Mouse (Mus musculus) adrenal gland, postnatal 36 days (tissue): Measurements from ENCODE around the gene Camkk2. TPM values are rescaled to one million over a fixed set of nuclear protein-coding genes. Genes with fewer than 3 reads are reported as not detected.
A peak's percentile ranks its signal among the peaks of the same experiment; 100 is the strongest.

Experiments used
- DNase-seq, 2 experiments: peaks; one replicate each; pipeline ENCODE4 v3.0.0; 2021; ENCODE audit warnings: mixed read lengths in 1 of 2
- long read RNA-seq, 2 experiments: library from polyadenylated mRNA; stranded (forward); transcript quantifications; one replicate each; pipeline ENCODE4 v2.0.0; 2021; ENCODE audit warnings: borderline sequencing depth in 2 of 2
- total RNA-seq, 2 experiments: library from RNA; stranded (reverse); gene quantifications; 2 replicates each; pipeline ENCODE4 v1.2.3; 2021

The Camkk2 gene
- 10 to 100 TPM; 25.3 to 25.9 TPM for total RNA-seq
- long read RNA-seq, experiment 1, transcript Camkk2-211 (16 exons, 2,751 nt): major isoform, 13 of 38 reads
- long read RNA-seq, experiment 1, partial matches to known transcripts: 7 of 38 reads
- long read RNA-seq, experiment 1, other reads (novel, unspliced or antisense): 14 of 38 reads
- long read RNA-seq, experiment 2, partial matches to known transcripts: 2 of 11 reads
- long read RNA-seq, experiment 2, other reads (novel, unspliced or antisense): 4 of 11 reads

DNA sequence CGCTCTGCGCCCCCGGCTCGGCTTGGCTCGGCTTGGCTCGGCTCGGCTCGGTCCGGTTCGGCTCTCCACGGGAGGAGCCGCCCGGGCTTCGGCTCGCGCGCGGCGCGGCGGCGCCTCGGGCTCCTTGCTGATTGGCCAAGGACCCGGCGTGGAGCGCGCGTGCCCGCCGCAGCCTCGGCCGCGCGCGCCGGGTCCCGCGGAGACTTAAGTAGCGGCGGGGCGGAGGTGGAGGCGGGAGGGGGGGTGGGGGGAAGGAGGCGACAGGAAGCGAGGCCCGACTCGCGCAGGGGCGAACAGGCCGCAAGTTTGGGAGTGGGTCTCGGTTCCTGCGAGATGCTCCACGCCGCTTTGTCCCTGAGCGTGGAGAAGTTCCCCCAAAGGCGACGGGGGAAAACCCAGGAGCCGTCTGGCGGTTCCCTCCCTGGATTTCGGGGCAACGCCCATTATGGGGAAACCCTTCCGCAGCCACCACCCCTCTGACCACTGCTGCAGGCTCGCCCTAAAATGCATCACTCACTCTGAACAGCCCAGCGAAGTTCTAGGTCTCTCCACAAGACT lies at the start of gene Camkk2:
TSS of gene Camkk2 (minus strand) at position 133 of the 558 bp plus-strand sequence.
- peak; percentile 88 to 93 for DNase-seq

DNA sequence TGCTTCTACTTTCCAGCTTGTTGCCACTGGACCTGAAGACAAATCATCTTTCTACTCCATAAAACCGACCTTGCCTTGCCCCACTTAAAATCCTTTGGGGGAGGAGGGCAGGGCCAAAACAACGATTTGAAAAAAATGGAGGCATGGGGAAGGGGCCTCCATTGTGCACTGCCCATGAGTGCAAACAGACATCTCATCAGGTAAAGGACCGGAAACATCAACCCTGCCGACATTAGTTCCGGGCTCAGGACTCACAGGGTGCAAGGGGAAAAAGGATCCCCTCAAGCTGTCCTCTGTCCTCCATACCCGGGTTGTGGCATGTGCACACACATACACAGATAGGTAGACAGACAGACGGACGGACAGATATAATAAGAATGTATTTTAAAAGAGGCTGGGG lies 45.9 kb upstream of the Camkk2 start:
- DNase-seq: no peak

DNA sequence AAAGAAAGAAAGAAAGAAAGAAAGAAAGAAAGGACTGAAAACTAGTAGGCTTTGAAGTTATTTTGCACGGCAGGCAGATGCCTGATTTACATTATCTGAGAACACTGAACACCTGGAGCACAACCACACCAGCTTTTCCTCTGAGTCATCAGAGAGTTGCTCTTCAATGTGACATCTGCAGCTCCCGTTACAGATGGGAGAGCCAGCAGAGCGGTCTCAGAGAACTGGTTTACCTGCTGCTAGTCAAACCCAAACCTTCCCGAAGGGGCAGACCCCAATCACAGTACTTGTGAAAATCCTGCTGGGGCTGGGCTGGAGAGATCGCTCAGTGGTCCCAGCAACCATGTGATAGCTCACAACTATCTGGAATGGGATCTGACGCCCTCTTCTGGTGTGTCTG lies 45.2 kb upstream of the Camkk2 start:
- no peak for DNase-seq

DNA sequence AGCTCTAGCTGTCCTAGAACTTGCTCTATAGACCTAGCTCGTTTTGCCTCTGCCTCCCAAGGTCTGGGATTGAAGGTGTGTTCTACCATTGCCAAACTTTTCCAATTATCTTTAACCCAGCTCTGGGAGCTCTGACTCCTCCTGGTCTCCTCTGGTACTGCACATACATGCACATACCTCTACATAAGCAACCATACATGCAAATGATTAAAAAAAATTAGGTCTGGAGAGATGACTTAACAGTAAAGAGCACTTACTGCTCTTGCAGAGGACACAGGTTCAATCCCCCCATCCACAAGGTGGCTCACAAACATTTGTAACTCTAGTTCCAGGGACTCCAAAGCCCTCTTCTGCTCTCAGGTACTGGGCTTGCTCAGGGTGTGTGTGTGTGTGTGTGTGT lies 44.8 kb upstream of the Camkk2 start:
- no peak for DNase-seq

DNA sequence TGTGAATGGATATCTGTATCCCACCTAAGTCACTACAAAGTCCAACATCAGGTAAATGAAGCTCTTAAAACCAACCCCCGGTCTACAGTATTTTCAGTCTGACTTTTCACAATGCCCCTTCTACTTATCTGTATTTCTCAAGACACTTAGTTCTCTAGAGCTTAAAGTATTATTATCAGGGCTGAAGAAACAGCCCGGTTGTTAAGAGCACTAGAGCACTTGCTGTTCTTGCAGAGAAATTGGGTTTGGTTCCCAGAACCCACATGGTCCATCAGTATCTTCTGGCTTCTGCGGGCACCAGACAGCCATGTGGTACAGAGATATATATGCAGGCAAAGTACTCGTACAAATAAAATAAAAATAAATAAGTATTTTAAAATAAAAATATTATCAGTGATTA lies 43.2 kb upstream of the Camkk2 start:
- no peak for DNase-seq

DNA sequence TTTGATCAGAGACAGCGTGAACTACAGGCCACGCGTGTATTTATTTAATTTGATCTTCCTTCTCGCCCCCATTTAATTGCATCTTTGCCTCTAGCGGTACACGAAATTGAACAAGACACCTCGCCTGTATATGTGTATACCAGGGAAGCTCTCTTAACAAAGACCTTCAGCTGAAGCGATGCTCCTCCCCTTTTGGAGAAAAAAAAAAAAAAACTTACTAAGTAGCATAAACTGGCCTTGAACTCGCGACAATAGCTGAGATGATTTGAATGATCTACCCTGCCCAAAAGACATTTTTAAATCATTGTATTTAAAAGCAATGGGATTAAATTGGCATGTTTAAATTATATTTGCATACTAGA lies 42.3 kb upstream of the Camkk2 start:
- DNase-seq: no peak

DNA sequence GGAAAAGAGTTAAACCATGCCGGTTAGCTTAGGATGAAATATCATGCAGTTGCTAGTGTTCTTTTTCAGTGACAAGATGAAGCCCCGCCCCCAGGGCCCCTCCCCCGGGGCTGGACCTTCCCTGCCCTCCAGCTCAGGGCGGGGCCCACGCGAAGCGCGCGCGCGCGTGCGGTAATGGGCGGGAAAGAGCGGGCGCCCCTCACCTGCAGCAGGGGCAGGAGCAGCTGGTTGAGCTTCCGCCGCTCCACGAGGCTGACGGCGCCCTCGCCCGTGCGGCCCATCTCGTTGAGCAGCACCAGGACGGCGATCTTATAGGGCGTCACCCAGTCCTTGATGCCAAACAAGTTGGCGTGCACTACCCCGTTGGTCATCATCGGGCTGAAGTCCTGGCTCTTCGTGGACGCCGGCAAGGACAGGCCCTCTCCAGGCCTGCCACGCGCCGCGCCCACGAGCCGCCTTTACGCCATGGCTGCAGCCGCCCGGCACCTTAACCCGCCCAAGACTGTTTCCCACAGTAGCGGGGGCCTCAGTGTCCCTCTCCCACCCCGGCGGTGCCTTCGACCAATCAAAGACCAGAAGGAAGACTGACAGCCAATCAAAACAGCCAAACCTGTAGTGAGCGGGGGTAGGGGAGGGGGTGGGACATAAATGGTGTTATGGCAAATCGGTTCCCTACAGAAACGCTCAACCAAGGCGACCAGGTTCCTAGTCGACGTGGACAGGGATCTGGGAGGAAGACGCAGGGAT lies 41.7 kb upstream of the Camkk2 start, which contains the start of gene Anapc5:
TSS of gene Anapc5 (minus strand) at position 563 of the 747 bp plus-strand sequence.
- peak; percentile 92 to 98 for DNase-seq

DNA sequence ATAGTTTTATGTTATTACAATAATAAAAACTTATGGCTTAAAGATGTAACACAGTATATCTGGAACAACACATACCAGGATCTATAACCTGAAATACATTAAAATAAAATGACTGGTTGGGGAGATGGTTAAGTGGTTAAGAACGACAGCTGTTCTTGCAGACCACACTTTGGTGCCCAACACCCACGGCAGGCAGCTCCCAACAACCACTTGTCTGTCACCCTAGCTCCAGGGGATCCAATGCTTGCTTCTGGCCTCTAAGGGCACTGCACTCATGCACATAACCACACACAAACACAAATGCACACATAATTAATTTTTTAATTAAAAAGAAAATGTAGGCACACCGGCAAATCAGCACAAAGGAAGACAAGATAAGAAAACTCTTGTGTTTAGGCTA lies 33.5 kb upstream of the Camkk2 start:
- no peak for DNase-seq

DNA sequence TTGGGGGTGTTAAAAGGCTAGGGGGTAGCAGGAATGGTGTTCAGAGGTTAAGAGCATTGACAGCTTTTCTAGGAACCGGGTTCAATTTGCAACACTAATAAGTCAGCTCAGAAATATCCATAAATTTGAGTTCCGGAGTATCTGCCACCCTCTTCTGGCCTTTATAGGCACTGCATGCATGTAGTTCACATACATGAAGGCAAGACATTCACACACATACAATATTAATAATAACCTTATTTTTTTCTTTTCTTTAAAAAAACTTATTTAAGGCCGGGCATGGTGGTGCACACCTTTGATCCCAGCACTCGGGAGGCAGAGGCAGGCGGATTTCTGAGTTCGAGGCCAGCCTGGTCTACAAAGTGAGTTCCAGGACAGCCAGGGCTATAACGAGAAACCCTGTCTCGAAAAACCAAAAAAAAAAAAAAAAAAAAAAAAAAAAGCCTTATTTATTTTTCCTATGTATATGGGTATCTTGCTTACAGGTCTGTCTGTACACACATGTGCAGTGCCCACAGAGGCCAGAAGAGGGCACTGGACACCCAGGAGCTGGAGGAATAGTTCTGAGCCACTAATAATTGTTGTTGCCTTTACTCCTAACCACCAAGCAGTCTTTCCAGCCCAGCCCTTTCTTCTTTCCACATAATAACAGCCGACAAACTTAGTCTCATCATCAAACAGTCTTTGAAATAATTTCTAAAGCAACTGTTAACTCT lies 32.3 kb upstream of the Camkk2 start:
- DNase-seq: peak; percentile 76 to 81

DNA sequence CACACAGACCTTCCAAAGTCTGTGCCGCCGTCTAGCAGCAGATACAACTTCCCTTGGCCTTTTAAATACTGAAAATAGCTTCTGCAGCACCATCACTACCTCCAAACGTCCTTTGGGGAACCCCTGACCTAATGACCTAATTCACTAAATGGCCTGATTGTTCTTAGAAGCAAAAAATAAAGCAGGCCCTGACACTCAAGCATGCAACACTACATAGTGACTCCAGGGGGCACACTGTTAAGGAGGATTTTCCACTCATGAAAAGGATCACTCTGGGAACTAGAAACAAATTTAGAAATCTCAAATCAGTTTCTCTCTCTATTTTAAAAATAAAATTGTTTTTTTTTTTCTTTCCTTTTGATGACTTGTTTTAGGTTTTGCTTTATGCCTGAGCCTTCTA lies 26.3 kb upstream of the Camkk2 start:
- no peak for DNase-seq

DNA sequence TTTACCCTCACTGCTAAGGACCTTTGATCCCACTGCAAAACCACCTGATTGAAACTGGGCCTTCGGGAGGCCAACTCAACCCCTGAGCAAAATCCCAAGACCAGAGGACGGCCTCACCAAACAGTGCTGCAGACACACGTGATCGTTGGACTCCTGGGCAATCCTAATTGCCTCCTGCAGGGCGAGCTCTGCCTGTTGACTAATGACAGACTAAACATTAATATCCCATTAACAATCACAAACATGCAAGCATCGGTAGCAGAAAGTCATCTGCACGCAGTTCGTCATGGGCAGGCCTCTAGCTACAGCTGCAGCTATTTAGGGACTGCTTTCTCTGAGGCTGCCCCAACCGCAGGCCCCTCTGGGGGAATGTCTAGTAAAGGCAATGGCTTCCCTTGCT lies 23.5 kb upstream of the Camkk2 start:
- no peak for DNase-seq

DNA sequence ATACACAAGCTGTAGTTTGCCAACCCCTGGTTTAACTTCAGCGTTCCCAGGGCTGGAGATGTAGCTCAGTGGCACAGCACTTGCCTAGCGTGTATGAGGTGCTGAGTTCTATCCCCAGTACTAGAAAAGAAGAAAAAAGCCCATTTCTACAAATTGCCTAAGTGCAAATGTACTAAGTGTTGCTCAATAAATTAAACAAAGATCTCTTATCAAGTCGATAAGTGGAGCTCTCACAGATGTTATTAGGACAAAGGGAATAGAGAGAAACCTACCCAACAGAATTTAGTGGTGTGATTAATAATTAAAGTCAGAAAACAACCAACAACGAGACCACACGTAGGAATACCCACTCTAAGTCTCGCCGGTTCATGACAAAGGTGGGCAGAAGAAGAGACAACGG lies 22.5 kb upstream of the Camkk2 start:
- no peak for DNase-seq

DNA sequence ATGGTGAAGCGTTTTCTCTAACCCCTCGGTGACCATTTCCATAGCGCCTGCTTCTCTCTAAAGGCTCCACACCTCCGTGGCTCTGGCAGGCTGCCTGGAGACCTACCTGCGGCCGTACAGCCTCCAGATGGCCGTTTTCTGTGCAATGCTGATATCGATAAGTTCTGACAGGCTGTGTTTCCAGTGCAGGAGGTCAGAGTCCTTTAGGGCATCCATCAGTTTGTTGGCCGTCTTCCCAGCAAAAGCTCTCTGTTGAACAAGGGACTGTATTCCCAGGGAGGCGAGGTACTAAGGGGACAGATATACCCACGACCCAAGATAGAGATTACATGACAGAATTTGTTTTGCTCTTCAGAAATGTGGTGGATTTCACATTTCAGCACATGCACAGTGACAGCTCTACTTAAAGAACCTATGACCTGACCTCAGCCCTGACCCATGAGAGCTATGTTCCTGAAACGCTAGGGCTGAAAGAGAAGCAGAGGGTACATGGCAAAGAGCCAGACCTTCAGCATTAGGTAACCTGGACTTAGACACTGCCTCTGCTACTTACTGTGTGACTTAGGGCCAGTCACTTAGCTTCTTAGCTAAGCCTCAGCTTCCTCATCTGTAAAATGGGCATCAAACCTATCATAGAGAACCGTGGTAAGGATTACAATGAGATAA lies 21.3 kb upstream of the Camkk2 start:
- DNase-seq: no peak

DNA sequence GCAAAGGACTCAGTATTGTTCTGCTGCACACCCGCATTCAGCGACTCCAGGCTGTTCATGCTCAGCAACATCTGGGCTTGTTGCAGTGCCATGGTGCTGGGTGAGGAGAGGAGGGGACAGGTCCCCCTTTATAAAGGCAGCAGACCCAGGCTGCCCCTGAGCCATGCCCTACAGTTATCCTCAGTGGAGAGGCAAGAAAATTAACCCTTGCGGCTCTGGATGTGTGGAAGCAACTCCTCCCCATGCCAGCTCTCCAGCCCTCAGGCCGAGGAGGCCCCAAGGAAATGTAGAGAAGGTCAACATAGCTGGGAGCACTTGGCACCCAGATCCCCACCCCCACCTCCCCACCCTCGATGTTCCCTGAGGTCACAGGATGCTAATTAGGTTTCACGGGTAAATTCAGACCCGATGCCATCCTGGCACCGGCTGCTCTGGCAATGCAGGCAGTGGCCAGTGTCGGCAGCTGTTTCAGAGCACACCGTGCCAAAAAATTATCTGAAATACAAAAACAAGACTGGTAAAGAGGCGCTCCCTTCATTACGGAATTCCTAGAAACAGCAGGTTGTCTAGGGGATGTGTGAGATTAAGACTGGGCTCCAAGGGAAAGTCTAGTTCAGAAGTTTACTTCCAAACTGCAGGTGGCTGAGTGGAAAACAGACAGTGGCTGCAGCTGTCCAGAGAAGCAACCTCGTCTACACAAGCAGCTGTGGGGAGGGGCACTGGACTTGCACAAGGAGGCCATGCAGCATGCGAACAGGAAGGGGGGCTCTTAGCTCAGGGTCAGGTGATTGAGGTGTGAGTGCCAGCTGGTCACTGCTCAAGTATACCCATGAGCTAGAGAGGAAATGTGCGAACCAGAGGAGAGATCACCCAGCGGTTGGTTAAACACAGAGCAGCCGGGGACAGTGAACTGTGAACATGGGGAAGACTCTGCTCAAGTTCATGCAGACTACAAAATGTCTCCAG lies 20.5 kb upstream of the Camkk2 start:
- DNase-seq: no peak

DNA sequence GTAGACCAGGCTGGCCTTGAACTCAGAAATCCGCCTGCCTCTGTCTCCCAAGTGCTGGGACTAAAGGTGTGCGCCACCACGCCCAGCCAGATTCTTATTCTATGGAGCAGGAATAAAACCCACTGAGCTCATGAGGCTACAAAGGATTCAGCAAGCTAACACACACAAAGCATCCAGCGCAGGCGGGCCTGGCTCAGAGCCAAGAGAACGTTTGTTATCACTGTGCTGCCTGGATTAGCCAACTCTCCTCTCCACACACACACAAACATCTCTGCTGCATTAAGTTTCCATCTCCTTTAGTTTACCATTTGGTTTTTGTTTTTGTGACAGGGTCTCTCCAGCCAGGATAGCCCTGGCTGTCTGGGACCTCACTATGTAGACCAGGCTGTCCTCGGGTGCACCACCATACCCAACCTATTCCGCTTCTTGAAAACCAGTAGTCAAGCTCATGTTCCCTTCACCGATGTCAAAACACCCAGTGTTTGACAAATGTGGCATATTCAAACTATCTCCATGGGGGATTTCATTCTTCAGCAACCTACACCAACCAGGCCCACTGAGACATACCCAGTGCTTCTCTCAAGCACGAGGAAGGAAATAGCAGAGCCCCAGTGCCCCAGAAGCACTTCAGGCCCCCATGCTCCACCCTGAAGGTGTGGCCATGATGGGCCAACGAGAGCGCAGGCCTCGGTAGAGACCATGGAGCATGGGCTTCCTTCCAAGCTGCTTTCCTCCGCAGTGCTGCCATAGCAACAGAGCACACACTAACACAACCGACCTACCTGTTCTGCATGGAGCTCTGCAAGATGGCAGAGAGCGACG lies 19.6 kb upstream of the Camkk2 start:
- peak; percentile 71 to 86 for DNase-seq

DNA sequence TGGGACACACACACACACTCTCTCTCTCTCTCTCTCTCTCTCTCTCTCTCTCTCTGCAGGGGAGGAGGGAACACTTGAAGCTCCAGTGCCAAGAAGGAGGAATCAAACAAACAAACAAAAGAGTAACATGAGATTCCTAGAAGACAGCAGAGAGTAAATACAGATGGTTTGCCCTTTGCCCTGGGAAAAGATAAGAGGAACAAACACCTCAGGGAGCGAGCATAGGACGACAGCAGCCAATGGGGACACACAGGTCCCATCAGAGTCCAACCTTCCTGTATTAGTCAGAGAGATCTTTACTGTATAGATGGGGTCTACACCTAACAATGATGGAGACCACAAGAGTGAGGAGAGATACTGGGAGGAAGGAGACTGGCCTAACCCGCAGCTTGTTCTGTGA lies 18.7 kb upstream of the Camkk2 start:
- no peak for DNase-seq

DNA sequence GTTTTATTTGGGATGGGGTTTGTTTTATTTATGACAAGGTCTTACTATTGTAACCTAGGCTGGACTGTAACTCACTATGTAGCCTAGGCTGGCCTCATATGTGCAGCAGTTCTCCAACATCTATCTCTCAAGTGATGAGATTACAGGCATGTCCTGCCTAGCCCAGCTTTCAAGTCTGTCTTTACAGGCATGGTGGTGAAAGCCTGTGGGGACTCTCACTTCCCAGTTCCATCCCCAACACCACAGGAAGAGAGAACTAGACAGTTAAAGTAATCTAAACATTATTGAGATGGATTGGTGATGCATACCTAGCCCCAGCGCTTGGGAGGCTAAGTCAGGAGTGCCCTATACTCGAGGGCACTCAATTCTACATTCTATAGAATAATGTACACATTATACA lies 9.5 kb upstream of the Camkk2 start:
- DNase-seq: no peak

DNA sequence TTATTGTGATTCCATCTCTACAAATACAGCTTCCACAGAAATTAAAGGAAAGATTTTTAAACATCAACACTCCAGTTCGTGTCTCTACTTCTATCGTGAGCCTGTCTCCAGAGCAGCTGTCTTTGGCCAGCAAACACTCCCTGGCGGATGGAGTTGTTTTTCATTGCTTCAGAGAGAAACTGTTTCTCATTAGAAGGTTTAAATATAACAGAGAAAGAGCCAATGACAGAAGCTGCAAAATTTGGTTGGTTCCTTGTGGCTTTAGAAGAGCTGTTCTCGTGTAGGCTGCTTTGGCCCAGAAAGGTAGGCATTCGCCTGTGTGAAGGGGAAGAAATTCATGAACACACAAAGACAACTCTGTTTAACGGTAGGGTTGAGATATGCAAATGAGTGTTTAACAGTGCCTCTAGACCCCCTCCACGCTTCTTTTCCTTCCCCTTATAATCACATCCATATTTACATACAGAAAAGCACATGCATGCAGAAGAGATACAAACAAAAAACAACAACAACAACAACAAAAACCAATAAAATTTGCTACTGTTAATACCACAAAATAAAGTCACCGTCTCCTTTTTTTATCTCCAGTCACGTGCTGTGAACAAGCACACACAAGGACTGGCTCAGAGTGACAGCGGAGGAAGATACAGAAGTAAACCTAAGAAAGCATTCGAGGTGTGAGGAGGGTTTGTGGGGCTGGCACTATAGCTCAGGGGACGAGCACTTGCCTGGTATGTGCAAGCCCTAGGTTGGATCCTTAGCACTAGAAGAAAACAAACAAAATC lies 7.0 kb upstream of the Camkk2 start:
- DNase-seq: no peak

DNA sequence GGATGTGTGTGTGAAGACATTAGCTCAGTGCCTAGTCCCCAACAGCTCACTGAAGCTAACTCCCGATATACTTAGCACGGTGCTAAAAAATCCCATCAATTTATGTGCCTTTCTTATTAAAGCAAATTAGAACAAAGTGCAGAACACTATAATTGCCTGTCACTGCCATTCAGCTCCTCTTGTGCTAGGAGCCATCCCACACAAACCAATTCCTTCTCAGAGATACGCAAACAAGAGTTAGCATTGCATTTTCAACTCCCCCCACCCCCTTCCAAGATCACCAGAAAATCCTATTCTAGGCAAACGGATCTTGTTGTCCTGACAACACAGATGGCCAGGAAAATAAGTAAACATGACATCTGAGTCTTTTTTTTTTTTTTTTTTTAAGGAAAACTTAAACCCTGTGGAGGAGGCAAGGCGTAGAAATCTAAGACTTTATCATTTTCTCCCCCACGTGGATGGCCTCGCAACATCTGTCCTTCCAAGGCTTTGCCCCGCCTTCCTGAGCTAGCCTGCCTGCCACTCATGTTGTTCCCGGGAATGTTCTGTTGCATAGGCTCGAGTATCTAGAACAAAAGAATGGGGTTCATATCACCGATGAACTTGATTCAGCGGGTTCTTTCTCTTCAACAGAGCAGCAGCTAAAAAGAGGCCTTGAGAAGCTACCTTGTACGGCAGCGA lies 4.7 kb upstream of the Camkk2 start:
- DNase-seq: peak; percentile 37 to 49
